Mouse (Mus musculus): ENCODE measurements around the gene Syt7. TPM values are rescaled to one million over a fixed set of nuclear protein-coding genes. Genes with fewer than 3 reads are reported as not detected.

The Syt7 gene
- polyA plus RNA-seq, 1 experiment from 2014 or later, result 0.84 TPM

- no peaks in the 10 kb centered on the region for H3K27me3 ChIP-seq (ENCODE audit: control insufficient read depth, insufficient read depth, low read length)
- H3K9me3 ChIP-seq (replicated peaks; ENCODE audit: control insufficient read depth, low read length), result no peaks in the 10 kb centered on the region
- H3K36me3 ChIP-seq (ENCODE audit: control insufficient read depth, insufficient read depth, low read length), result no peaks in the 10 kb centered on the region
- H3K4me1 ChIP-seq (ENCODE audit: control insufficient read depth, insufficient read depth, low read length), result peaks cover 7% of the 10 kb centered on the region; the same call in 1 of the 2 replicates
- 27% methylated on average over 6 of the region's 6 CpGs for WGBS
- H3K9ac ChIP-seq (ENCODE audit: low read length), result no peak within 1 kb of the TSS
- ATAC-seq (ENCODE audit: insufficient read depth, low FRiP score), result peak; percentile 39
- H3K4me2 ChIP-seq (ENCODE audit: low read depth, low read length), result no peak within 1 kb of the TSS
- H3K4me3 ChIP-seq (replicated peaks; ENCODE audit: low read length), result no peak within 1 kb of the TSS
- H3K27ac ChIP-seq (ENCODE audit: low read length), result no peak within 1 kb of the TSS
These were observed 93.8 kb downstream of the Syt7 start, which contains the start of gene Ppp1r32 for GRCm38 (mm10) chr19:10482703-10483102. Gene Ppp1r32, minus strand, starts transcription at chr19:10482928.

- no peaks in the 10 kb centered on the region for H3K27me3 ChIP-seq (ENCODE audit: control insufficient read depth, insufficient read depth, low read length)
- no peak overlapping the region for H3K9ac ChIP-seq (ENCODE audit: low read length)
- peaks cover 7% of the 10 kb centered on the region; the same call in 1 of the 2 replicates for H3K4me1 ChIP-seq (ENCODE audit: control insufficient read depth, insufficient read depth, low read length)
- no peak overlapping the region for H3K4me3 ChIP-seq (replicated peaks; ENCODE audit: low read length)
- H3K9me3 ChIP-seq (replicated peaks; ENCODE audit: control insufficient read depth, low read length), result no peaks in the 10 kb centered on the region
- no peaks in the 10 kb centered on the region for H3K36me3 ChIP-seq (ENCODE audit: control insufficient read depth, insufficient read depth, low read length)
- H3K27ac ChIP-seq (ENCODE audit: low read length), result no peak overlapping the region
- no peak overlapping the region for H3K4me2 ChIP-seq (ENCODE audit: low read depth, low read length)
- 20% methylated on average over 9 of the region's 9 CpGs for WGBS
- ATAC-seq (ENCODE audit: insufficient read depth, low FRiP score), result peak; percentile 49
These were observed 97.4 kb downstream of the Syt7 start for GRCm38 (mm10) chr19:10486264-10486738.

- no peak for ATAC-seq (ENCODE audit: insufficient read depth, low FRiP score)
- Histone ChIP-seq H3K9ac (ENCODE audit: low read length) (no peak overlapping the region), H3K36me3 (ENCODE audit: control insufficient read depth, insufficient read depth, low read length) (no peaks in the 10 kb centered on the region), H3K27me3 (ENCODE audit: control insufficient read depth, insufficient read depth, low read length) (no peaks in the 10 kb centered on the region), H3K27ac (ENCODE audit: low read length) (no peak overlapping the region), H3K4me1 (ENCODE audit: control insufficient read depth, insufficient read depth, low read length) (no peaks in the 10 kb centered on the region), H3K4me3 (replicated peaks; ENCODE audit: low read length) (no peak overlapping the region), H3K4me2 (ENCODE audit: low read depth, low read length) (no peak overlapping the region), H3K9me3 (replicated peaks; ENCODE audit: control insufficient read depth, low read length) (no peaks in the 10 kb centered on the region)
- WGBS, result 83% methylated on average over 1 of the region's 1 CpGs
These were observed 106.8 kb downstream of the Syt7 start for GRCm38 (mm10) chr19:10495670-10496069.

GRCm38 (mm10) chr19:10496976-10497375 lies 108.1 kb downstream of the Syt7 start:
- ATAC-seq (ENCODE audit: insufficient read depth, low FRiP score), result no peak
- no peak overlapping the region for H3K4me2 ChIP-seq (ENCODE audit: low read depth, low read length)
- H3K4me3 ChIP-seq (replicated peaks; ENCODE audit: low read length), result no peak overlapping the region
- H3K27me3 ChIP-seq (ENCODE audit: control insufficient read depth, insufficient read depth, low read length), result no peaks in the 10 kb centered on the region
- 67% methylated on average over 2 of the region's 2 CpGs for WGBS
- H3K9me3 ChIP-seq (replicated peaks; ENCODE audit: control insufficient read depth, low read length), result no peaks in the 10 kb centered on the region
- H3K36me3 ChIP-seq (ENCODE audit: control insufficient read depth, insufficient read depth, low read length), result no peaks in the 10 kb centered on the region
- no peak overlapping the region for H3K9ac ChIP-seq (ENCODE audit: low read length)
- no peaks in the 10 kb centered on the region for H3K4me1 ChIP-seq (ENCODE audit: control insufficient read depth, insufficient read depth, low read length)
- no peak overlapping the region for H3K27ac ChIP-seq (ENCODE audit: low read length)

- no peaks in the 10 kb centered on the region for H3K9me3 ChIP-seq (replicated peaks; ENCODE audit: control insufficient read depth, low read length)
- no peak overlapping the region for H3K27ac ChIP-seq (ENCODE audit: low read length)
- no peak for ATAC-seq (ENCODE audit: insufficient read depth, low FRiP score)
- no peak overlapping the region for H3K9ac ChIP-seq (ENCODE audit: low read length)
- no peaks in the 10 kb centered on the region for H3K4me1 ChIP-seq (ENCODE audit: control insufficient read depth, insufficient read depth, low read length)
- 54% methylated on average over 8 of the region's 8 CpGs for WGBS
- no peaks in the 10 kb centered on the region for H3K27me3 ChIP-seq (ENCODE audit: control insufficient read depth, insufficient read depth, low read length)
- H3K4me2 ChIP-seq (ENCODE audit: low read depth, low read length), result no peak overlapping the region
- H3K36me3 ChIP-seq (ENCODE audit: control insufficient read depth, insufficient read depth, low read length), result no peaks in the 10 kb centered on the region
- H3K4me3 ChIP-seq (replicated peaks; ENCODE audit: low read length), result no peak overlapping the region
These were observed 108.7 kb downstream of the Syt7 start for GRCm38 (mm10) chr19:10497512-10498160.

GRCm38 (mm10) chr19:10500581-10500980 lies 111.7 kb downstream of the Syt7 start:
- Histone ChIP-seq H3K4me1 (ENCODE audit: control insufficient read depth, insufficient read depth, low read length) (no peaks in the 10 kb centered on the region), H3K27me3 (ENCODE audit: control insufficient read depth, insufficient read depth, low read length) (no peaks in the 10 kb centered on the region), H3K27ac (ENCODE audit: low read length) (0 out of 2 replicates have a peak overlapping the region, but pooled peaks have one; percentile 1), H3K9me3 (replicated peaks; ENCODE audit: control insufficient read depth, low read length) (no peaks in the 10 kb centered on the region), H3K4me2 (ENCODE audit: low read depth, low read length) (no peak overlapping the region), H3K9ac (ENCODE audit: low read length) (no peak overlapping the region), H3K4me3 (replicated peaks; ENCODE audit: low read length) (no peak overlapping the region), H3K36me3 (ENCODE audit: control insufficient read depth, insufficient read depth, low read length) (no peaks in the 10 kb centered on the region)
- peak; percentile 67 for ATAC-seq (ENCODE audit: insufficient read depth, low FRiP score)
- WGBS, result 68% methylated on average over 8 of the region's 8 CpGs

GRCm38 (mm10) chr19:10502571-10502970 lies 113.7 kb downstream of the Syt7 start:
- no peak overlapping the region for H3K4me3 ChIP-seq (replicated peaks; ENCODE audit: low read length)
- 7% methylated on average over 4 of the region's 4 CpGs for WGBS
- H3K9me3 ChIP-seq (replicated peaks; ENCODE audit: control insufficient read depth, low read length), result no peaks in the 10 kb centered on the region
- no peaks in the 10 kb centered on the region for H3K27me3 ChIP-seq (ENCODE audit: control insufficient read depth, insufficient read depth, low read length)
- H3K4me2 ChIP-seq (ENCODE audit: low read depth, low read length), result no peak overlapping the region
- H3K36me3 ChIP-seq (ENCODE audit: control insufficient read depth, insufficient read depth, low read length), result 0 out of 2 replicates have a peak, but pooled peaks cover under 1% of the 10 kb centered on the region
- peak; percentile 71; the same call in 1 of the 2 replicates for ATAC-seq (ENCODE audit: insufficient read depth, low FRiP score)
- H3K4me1 ChIP-seq (ENCODE audit: control insufficient read depth, insufficient read depth, low read length), result no peaks in the 10 kb centered on the region
- no peak overlapping the region for H3K9ac ChIP-seq (ENCODE audit: low read length)
- no peak overlapping the region for H3K27ac ChIP-seq (ENCODE audit: low read length)

Other genes with a start within 250 kb of the Syt7 start
- 107 and 117 TPM in 2 replicates for gene Fads1, start 206.2 kb upstream of the Syt7 start, polyA plus RNA-seq (2015; fragmentation: Nextera tagmentation; extraction: Ambion mirVana)
- gene Tmem258, start 185.1 kb upstream of the Syt7 start, polyA plus RNA-seq (2015; fragmentation: Nextera tagmentation; extraction: Ambion mirVana), result 400 and 452 TPM in 2 replicates
- gene Fen1, start 184.9 kb upstream of the Syt7 start, polyA plus RNA-seq (2015; fragmentation: Nextera tagmentation; extraction: Ambion mirVana), result 72.3 and 83.6 TPM in 2 replicates
- gene Myrf, start 148.3 kb upstream of the Syt7 start, polyA plus RNA-seq (2015; fragmentation: Nextera tagmentation; extraction: Ambion mirVana), result 16.6 and 17.6 TPM in 2 replicates
- 2.9 and 3.4 TPM in 2 replicates for gene Dagla, start 84.2 kb upstream of the Syt7 start, polyA plus RNA-seq (2015; fragmentation: Nextera tagmentation; extraction: Ambion mirVana)
- 0.32 and 0.41 TPM in 2 replicates for gene Lrrc10b, start 68.4 kb downstream of the Syt7 start, polyA plus RNA-seq (2015; fragmentation: Nextera tagmentation; extraction: Ambion mirVana)
- 0.31 TPM in 1 of 2 replicates, not detected in the other for gene Ppp1r32, start 93.8 kb downstream of the Syt7 start, polyA plus RNA-seq (2015; fragmentation: Nextera tagmentation; extraction: Ambion mirVana)
- 39.2 and 41.0 TPM in 2 replicates for gene Cpsf7, start 136.2 kb downstream of the Syt7 start, polyA plus RNA-seq (2015; fragmentation: Nextera tagmentation; extraction: Ambion mirVana)
- 50.6 and 53.1 TPM in 2 replicates for gene Sdhaf2, start 137.1 kb downstream of the Syt7 start, polyA plus RNA-seq (2015; fragmentation: Nextera tagmentation; extraction: Ambion mirVana)
- gene Tmem216, start 167.1 kb downstream of the Syt7 start, polyA plus RNA-seq (2015; fragmentation: Nextera tagmentation; extraction: Ambion mirVana), result 28.9 and 29.8 TPM in 2 replicates
- 22.6 and 26.4 TPM in 2 replicates for gene Cyb561a3, start 188.1 kb downstream of the Syt7 start, polyA plus RNA-seq (2015; fragmentation: Nextera tagmentation; extraction: Ambion mirVana)
- 24.6 and 25.0 TPM in 2 replicates for gene Tmem138, start 188.3 kb downstream of the Syt7 start, polyA plus RNA-seq (2015; fragmentation: Nextera tagmentation; extraction: Ambion mirVana)
- gene Ddb1, start 216.2 kb downstream of the Syt7 start, polyA plus RNA-seq (2015; fragmentation: Nextera tagmentation; extraction: Ambion mirVana), result 317 and 357 TPM in 2 replicates
- gene Tkfc, start 216.6 kb downstream of the Syt7 start, polyA plus RNA-seq (2015; fragmentation: Nextera tagmentation; extraction: Ambion mirVana), result 19.3 and 19.4 TPM in 2 replicates
- 1.2 and 2.0 TPM in 2 replicates for gene Vwce, start 245.1 kb downstream of the Syt7 start, polyA plus RNA-seq (2015; fragmentation: Nextera tagmentation; extraction: Ambion mirVana)

Measured in stomach, embryonic 16.5 days (tissue).